Mouse (Mus musculus) small intestine, adult 2 months (tissue): ENCODE measurements around the gene Kcnk3. TPM values are rescaled to one million over a fixed set of nuclear protein-coding genes. Genes with fewer than 3 reads are reported as not detected.

ENCODE experiments used
- H3K27ac ChIP-seq: fragments of 200-500 bp; 2 replicates; pipeline ENCODE4 v1.5.1; 2012; ENCODE audit warnings: low read depth, low read length, control low read depth, inconsistent platforms; ENCODE audit not compliant: insufficient read depth
- H3K27me3 ChIP-seq: fragments of 200-500 bp; 2 replicates; pipeline ENCODE4 v1.6.1; 2012; ENCODE audit warnings: mild to moderate bottlenecking, moderate library complexity, low read length, inconsistent platforms; ENCODE audit not compliant: control insufficient read depth, insufficient read depth
- H3K36me3 ChIP-seq: fragments of 200-500 bp; 2 replicates; pipeline ENCODE4 v1.6.1; 2012; ENCODE audit warnings: mild to moderate bottlenecking, low read length, control low read depth, inconsistent platforms; ENCODE audit not compliant: control insufficient read depth, insufficient read depth
- H3K4me1 ChIP-seq: fragments of 200-500 bp; 2 replicates; pipeline ENCODE4 v1.6.1; 2012; ENCODE audit warnings: low read length, inconsistent platforms, mixed read lengths; ENCODE audit not compliant: control insufficient read depth, insufficient read depth, insufficient read length
- H3K4me3 ChIP-seq: fragments of 200-500 bp; 2 replicates; pipeline ENCODE4 v1.5.1; 2012; ENCODE audit warnings: low read depth, mild to moderate bottlenecking, control low read depth, inconsistent platforms, low read length, moderate library complexity
- CTCF ChIP-seq: fragments of 200-500 bp; IDR thresholded peaks from 2 replicates; pipeline ENCODE4 v1.5.1; 2012; ENCODE audit warnings: low read depth, mild to moderate bottlenecking, control low read depth, inconsistent platforms, low read length, moderate library complexity, mixed read lengths; ENCODE audit not compliant: insufficient replicate concordance, insufficient read length; ENCODE audit errors: extremely low read depth
- POLR2A ChIP-seq: fragments of 200-500 bp; IDR thresholded peaks from 2 replicates; pipeline ENCODE4 v1.6.1; 2012; ENCODE audit warnings: low read depth, mild to moderate bottlenecking, control low read depth, inconsistent platforms, low read length, moderate library complexity
- WGBS: fragments of 180-500 bp; shearing (Covaris S2); methylation state at CpG from one replicate; pipeline ENCODE4 v1.1.7; 2018; 5-methylcytosine and 5-hydroxymethylcytosine counted together
- polyA plus RNA-seq: library from polyadenylated mRNA; depleted of rRNA; stranded (reverse); fragments of >200 nt; gene quantifications from 2 replicates; pipeline ENCODE4 v1.2.3, GENCODE M21; 2012

Kcnk3 gene
- polyA plus RNA-seq, 1 experiment, result 15.9 TPM

- Histone ChIP-seq H3K27me3 (no peaks in the 10 kb centered on the region), H3K4me3 (no peak overlapping the region), H3K4me1 (no peaks in the 10 kb centered on the region), H3K27ac (no peak overlapping the region), H3K36me3 (no peaks in the 10 kb centered on the region)
- WGBS, result 78% methylated on average over 8 of the region's 8 CpGs
- TF ChIP-seq POLR2A, result no peak
- no peak for TF ChIP-seq CTCF
Measured at GRCm38 (mm10) chr5:30554981-30555380, 33.0 kb upstream of the Kcnk3 start.

DNA sequence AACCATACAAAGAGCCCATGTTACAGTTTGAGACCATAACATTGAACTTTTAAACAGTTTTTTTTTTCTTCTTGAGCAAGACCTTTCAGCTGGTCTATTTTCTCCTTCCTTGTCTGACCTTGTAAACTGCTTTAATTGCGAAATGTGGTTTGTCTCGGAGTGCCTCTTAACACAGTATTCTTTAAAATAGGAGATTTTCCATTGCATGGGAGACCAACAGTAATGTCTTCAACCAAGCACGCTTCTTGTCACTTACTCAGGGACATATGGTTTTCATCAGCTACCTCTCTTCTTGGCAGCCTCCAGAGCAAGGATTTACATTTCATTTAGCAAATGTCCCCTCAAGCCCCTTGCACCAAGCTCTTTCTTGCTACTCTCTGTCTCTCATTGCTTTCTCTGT, 31.7 kb upstream of the Kcnk3 start:
- H3K27ac ChIP-seq, result no peak overlapping the region
- H3K4me3 ChIP-seq, result no peak overlapping the region
- no peaks in the 10 kb centered on the region for H3K36me3 ChIP-seq
- no peaks in the 10 kb centered on the region for H3K27me3 ChIP-seq
- TF ChIP-seq POLR2A (no peak), CTCF (no peak)
- WGBS, result 59% methylated on average over 3 of the region's 3 CpGs
- H3K4me1 ChIP-seq, result no peaks in the 10 kb centered on the region

DNA sequence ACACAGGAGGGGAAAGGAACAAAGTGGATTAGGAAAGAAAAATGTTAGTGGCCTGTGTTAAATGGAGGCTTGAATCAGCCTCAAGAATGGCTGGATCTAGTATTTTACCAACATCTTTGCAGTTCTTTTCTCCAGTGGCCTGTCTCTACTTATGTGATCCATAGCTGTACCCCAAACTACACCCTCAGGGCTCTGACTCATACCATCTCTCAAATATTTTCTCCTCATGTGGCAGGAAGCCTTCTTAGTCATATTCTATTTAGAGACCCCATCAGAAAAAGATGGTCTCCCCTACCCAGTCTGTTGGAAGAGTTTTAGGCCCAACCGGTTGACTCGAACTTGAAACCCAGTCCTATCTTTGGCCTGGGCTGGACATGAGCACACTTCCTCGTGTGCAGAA, 28.5 kb upstream of the Kcnk3 start:
- H3K4me3 ChIP-seq, result no peak overlapping the region
- H3K27me3 ChIP-seq, result no peaks in the 10 kb centered on the region
- no peaks in the 10 kb centered on the region for H3K4me1 ChIP-seq
- TF ChIP-seq POLR2A (no peak), CTCF (no peak)
- H3K27ac ChIP-seq, result no peak overlapping the region
- no peaks in the 10 kb centered on the region for H3K36me3 ChIP-seq
- WGBS, result 81% methylated on average over 3 of the region's 3 CpGs

GRCm38 (mm10) chr5:30559986-30560493, 27.9 kb upstream of the Kcnk3 start:
- no peaks in the 10 kb centered on the region for H3K27me3 ChIP-seq
- H3K4me3 ChIP-seq, result no peak overlapping the region
- no peaks in the 10 kb centered on the region for H3K36me3 ChIP-seq
- H3K27ac ChIP-seq, result no peak overlapping the region
- TF ChIP-seq POLR2A (no peak), CTCF (no peak)
- WGBS, result 29% methylated on average over 3 of the region's 3 CpGs
- no peaks in the 10 kb centered on the region for H3K4me1 ChIP-seq

DNA sequence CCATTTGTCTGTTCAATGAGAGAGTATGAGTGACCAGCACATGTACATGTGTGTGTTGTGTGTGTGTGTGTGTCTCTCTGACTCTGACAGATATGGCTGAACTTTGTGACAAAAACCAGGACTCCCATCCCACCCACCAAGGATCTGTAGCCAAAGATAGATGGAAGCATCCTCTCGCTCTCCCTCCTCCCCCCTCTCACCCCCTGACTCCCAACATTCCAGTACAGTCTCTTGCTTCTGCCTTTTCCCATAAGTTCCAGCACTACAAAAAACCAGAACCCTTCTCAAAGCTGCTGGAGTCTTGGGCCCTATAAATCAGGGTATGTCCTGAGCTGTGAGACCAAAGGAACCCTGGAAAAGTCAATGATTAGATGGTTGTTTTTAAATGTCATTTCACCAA, 19.5 kb upstream of the Kcnk3 start:
- TF ChIP-seq POLR2A (no peak), CTCF (no peak)
- H3K36me3 ChIP-seq, result no peaks in the 10 kb centered on the region
- H3K4me3 ChIP-seq, result no peak overlapping the region
- 89% methylated on average over 1 of the region's 1 CpGs for WGBS
- H3K27me3 ChIP-seq, result no peaks in the 10 kb centered on the region
- H3K27ac ChIP-seq, result no peak overlapping the region
- no peaks in the 10 kb centered on the region for H3K4me1 ChIP-seq

- WGBS, result 60% methylated on average over 5 of the region's 5 CpGs
- TF ChIP-seq POLR2A (no peak), CTCF (no peak)
- Histone ChIP-seq H3K27ac (no peak overlapping the region), H3K4me1 (no peaks in the 10 kb centered on the region), H3K36me3 (no peaks in the 10 kb centered on the region), H3K4me3 (no peak overlapping the region), H3K27me3 (no peaks in the 10 kb centered on the region)
Measured at GRCm38 (mm10) chr5:30571820-30572219, 16.1 kb upstream of the Kcnk3 start.

GRCm38 (mm10) chr5:30574367-30574766, 13.6 kb upstream of the Kcnk3 start:
- H3K36me3 ChIP-seq, result no peaks in the 10 kb centered on the region
- TF ChIP-seq POLR2A (no peak), CTCF (no peak)
- no peak overlapping the region for H3K27ac ChIP-seq
- H3K4me1 ChIP-seq, result no peaks in the 10 kb centered on the region
- WGBS, result 83% methylated on average over 8 of the region's 8 CpGs
- no peaks in the 10 kb centered on the region for H3K27me3 ChIP-seq
- no peak overlapping the region for H3K4me3 ChIP-seq

- 73% methylated on average over 7 of the region's 7 CpGs for WGBS
- TF ChIP-seq POLR2A, result no peak
- no peak for TF ChIP-seq CTCF
- H3K4me3 ChIP-seq, result no peak overlapping the region
- no peaks in the 10 kb centered on the region for H3K36me3 ChIP-seq
- no peak overlapping the region for H3K27ac ChIP-seq
- no peaks in the 10 kb centered on the region for H3K4me1 ChIP-seq
- H3K27me3 ChIP-seq, result no peaks in the 10 kb centered on the region
Measured at GRCm38 (mm10) chr5:30576233-30576632, 11.7 kb upstream of the Kcnk3 start.
